Mouse (Mus musculus): ENCODE results near the gene Ckm. TPM values are rescaled to one million over a fixed set of nuclear protein-coding genes. Genes with fewer than 3 reads are reported as not detected.

Ckm gene
- polyA plus RNA-seq, 1 experiment from 2014 or later, result 5.3 TPM

- Histone ChIP-seq H3K36me3 (replicated peaks; ENCODE audit: insufficient read depth, low read length) (peaks cover 13% of the 10 kb centered on the region), H3K4me1 (ENCODE audit: insufficient read depth) (peaks cover 10% of the 10 kb centered on the region), H3K9me3 (ENCODE audit: low read length) (no peaks in the 10 kb centered on the region), H3K9ac (replicated peaks) (peak within 1 kb of the TSS; percentile 76), H3K4me2 (ENCODE audit: low read depth, low read length) (peak within 1 kb of the TSS; percentile 86), H3K4me3 (ENCODE audit: low read depth, low read length) (peak within 1 kb of the TSS; percentile 83), H3K27me3 (ENCODE audit: insufficient read depth, low read length) (no peaks in the 10 kb centered on the region), H3K27ac (ENCODE audit: low read depth) (no peak within 1 kb of the TSS; the same call in 1 of the 2 replicates)
- WGBS (ENCODE audit: insufficient replicate concordance), result 5% methylated on average over 48 of the region's 48 CpGs
- peak; percentile 99 for DNase-seq
- peak; percentile 99 for ATAC-seq
- no peak for TF ChIP-seq EP300 (IDR thresholded peaks at IDR 0.05; ENCODE audit: low read depth)
- 0 out of 2 replicates have a peak, but pooled peaks have one; percentile 0 for TF ChIP-seq CTCF (IDR thresholded peaks at IDR 0.05; ENCODE audit: low read depth)
Measured at GRCm38 (mm10) chr7:19381377-19382165, 23.0 kb upstream of the Ckm start, which contains the start of gene Ercc2. Gene Ercc2, plus strand, starts transcription at chr7:19382010.

DNA sequence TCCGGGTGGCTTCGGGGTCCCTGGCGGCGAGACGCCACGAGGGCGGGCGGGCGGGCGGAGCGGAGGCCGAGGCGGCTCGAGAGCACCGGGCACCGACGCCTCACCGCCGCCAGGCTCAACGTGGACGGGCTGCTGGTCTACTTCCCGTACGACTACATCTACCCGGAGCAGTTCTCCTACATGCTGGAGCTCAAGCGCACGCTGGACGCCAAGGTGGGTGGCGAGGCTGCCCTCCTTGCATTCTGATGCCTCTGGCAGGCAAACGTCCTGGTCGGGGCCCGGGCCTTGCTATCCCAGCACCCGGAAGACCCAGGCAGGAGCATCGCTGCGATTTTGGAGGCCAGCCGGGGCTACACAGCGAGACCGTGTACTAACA lies 22.4 kb upstream of the Ckm start:
- H3K9me3 ChIP-seq (ENCODE audit: low read length), result no peaks in the 10 kb centered on the region
- H3K27me3 ChIP-seq (ENCODE audit: insufficient read depth, low read length), result no peaks in the 10 kb centered on the region
- H3K4me2 ChIP-seq (ENCODE audit: low read depth, low read length), result peak overlapping the region; percentile 86
- H3K36me3 ChIP-seq (replicated peaks; ENCODE audit: insufficient read depth, low read length), result peaks cover 19% of the 10 kb centered on the region
- WGBS (ENCODE audit: insufficient replicate concordance), result under 1% methylated on average over 32 of the region's 37 CpGs
- TF ChIP-seq EP300 (IDR thresholded peaks at IDR 0.05; ENCODE audit: low read depth) (no peak), CTCF (IDR thresholded peaks at IDR 0.05; ENCODE audit: low read depth) (0 out of 2 replicates have a peak, but pooled peaks have one; percentile 8)
- peak; percentile 75 for ATAC-seq
- DNase-seq, result no peak
- peak overlapping the region; percentile 76 for H3K9ac ChIP-seq (replicated peaks)
- peak overlapping the region; percentile 83 for H3K4me3 ChIP-seq (ENCODE audit: low read depth, low read length)
- peaks cover 10% of the 10 kb centered on the region for H3K4me1 ChIP-seq (ENCODE audit: insufficient read depth)
- H3K27ac ChIP-seq (ENCODE audit: low read depth), result no peak overlapping the region; the same call in 1 of the 2 replicates

- H3K4me3 ChIP-seq (ENCODE audit: low read depth, low read length), result no peak overlapping the region
- peaks cover 27% of the 10 kb centered on the region for H3K36me3 ChIP-seq (replicated peaks; ENCODE audit: insufficient read depth, low read length)
- no peak overlapping the region for H3K27ac ChIP-seq (ENCODE audit: low read depth)
- no peak overlapping the region for H3K4me2 ChIP-seq (ENCODE audit: low read depth, low read length)
- no peak overlapping the region for H3K9ac ChIP-seq (replicated peaks)
- ATAC-seq, result no peak
- TF ChIP-seq EP300 (IDR thresholded peaks at IDR 0.05; ENCODE audit: low read depth) (no peak), CTCF (IDR thresholded peaks at IDR 0.05; ENCODE audit: low read depth) (no peak)
- no peaks in the 10 kb centered on the region for H3K27me3 ChIP-seq (ENCODE audit: insufficient read depth, low read length)
- no peaks in the 10 kb centered on the region for H3K9me3 ChIP-seq (ENCODE audit: low read length)
- no peak for DNase-seq
- 85% methylated on average over 9 of the region's 9 CpGs for WGBS (ENCODE audit: insufficient replicate concordance)
- H3K4me1 ChIP-seq (ENCODE audit: insufficient read depth), result peaks cover 10% of the 10 kb centered on the region
Measured at GRCm38 (mm10) chr7:19383708-19384107, 20.9 kb upstream of the Ckm start.

DNA sequence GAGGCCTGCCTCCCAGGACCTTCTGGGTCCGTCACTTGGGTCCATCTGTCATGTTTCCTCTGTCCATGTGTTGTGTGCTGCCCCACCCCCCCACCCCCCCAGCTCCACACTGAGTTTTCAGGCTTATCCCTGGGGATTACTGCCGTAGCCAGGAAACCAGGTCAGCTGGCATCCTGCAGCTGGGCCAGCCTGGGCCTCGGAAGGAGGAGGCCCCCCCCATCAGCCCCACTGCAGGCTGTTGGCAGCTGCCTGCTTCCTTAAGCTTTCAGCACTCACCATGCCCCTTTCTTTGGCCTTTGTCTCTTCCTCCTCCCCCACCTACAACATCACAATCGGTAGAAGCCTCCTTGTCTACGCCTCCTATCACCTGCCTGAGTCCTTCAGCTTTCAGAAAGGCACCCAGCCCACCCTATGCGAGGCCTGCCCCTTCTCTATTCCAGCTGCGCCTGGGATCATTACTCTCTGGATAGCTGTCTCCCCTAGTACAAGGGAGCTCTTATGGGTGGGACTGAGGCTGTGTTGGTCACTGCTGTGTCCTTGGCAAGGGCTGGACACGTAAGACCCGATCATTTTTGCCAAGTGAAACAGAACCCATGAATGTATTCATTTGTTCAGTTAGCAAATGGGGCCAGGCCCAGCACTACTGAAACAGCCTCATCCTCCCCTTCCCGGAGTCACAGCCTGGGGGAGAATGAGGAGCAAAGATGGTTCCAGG lies 15.7 kb upstream of the Ckm start:
- Histone ChIP-seq H3K27me3 (ENCODE audit: insufficient read depth, low read length) (no peaks in the 10 kb centered on the region), H3K4me3 (ENCODE audit: low read depth, low read length) (no peak overlapping the region), H3K9me3 (ENCODE audit: low read length) (no peaks in the 10 kb centered on the region), H3K4me1 (ENCODE audit: insufficient read depth) (no peaks in the 10 kb centered on the region), H3K9ac (replicated peaks) (no peak overlapping the region), H3K4me2 (ENCODE audit: low read depth, low read length) (no peak overlapping the region), H3K27ac (ENCODE audit: low read depth) (no peak overlapping the region), H3K36me3 (replicated peaks; ENCODE audit: insufficient read depth, low read length) (peaks cover 66% of the 10 kb centered on the region)
- 79% methylated on average over 9 of the region's 10 CpGs for WGBS (ENCODE audit: insufficient replicate concordance)
- DNase-seq (no peak), ATAC-seq (no peak)
- TF ChIP-seq CTCF (IDR thresholded peaks at IDR 0.05; ENCODE audit: low read depth) (no peak), EP300 (IDR thresholded peaks at IDR 0.05; ENCODE audit: low read depth) (no peak)

- DNase-seq (no peak), ATAC-seq (no peak)
- WGBS (ENCODE audit: insufficient replicate concordance), result 93% methylated on average over 8 of the region's 8 CpGs
- Histone ChIP-seq H3K4me1 (ENCODE audit: insufficient read depth) (peaks cover 3% of the 10 kb centered on the region; the same call in 1 of the 2 replicates), H3K9me3 (ENCODE audit: low read length) (no peaks in the 10 kb centered on the region), H3K9ac (replicated peaks) (no peak overlapping the region), H3K27me3 (ENCODE audit: insufficient read depth, low read length) (no peaks in the 10 kb centered on the region; the same call in 1 of the 2 replicates), H3K36me3 (replicated peaks; ENCODE audit: insufficient read depth, low read length) (peaks cover 48% of the 10 kb centered on the region), H3K4me2 (ENCODE audit: low read depth, low read length) (no peak overlapping the region), H3K4me3 (ENCODE audit: low read depth, low read length) (no peak overlapping the region), H3K27ac (ENCODE audit: low read depth) (no peak overlapping the region)
- TF ChIP-seq EP300 (IDR thresholded peaks at IDR 0.05; ENCODE audit: low read depth) (no peak), CTCF (IDR thresholded peaks at IDR 0.05; ENCODE audit: low read depth) (no peak)
Measured at GRCm38 (mm10) chr7:19394484-19394883, 10.1 kb upstream of the Ckm start.

Data from liver, postnatal 0 days (tissue).